Mouse (Mus musculus) macrophage (primary cell): ENCODE data around the gene Chst3. TPM values are rescaled to one million over a fixed set of nuclear protein-coding genes. Genes with fewer than 3 reads are reported as not detected.

ENCODE experiments used
- H3K27ac ChIP-seq: fragments of 350-480 bp; formaldehyde crosslinking; 2 replicates; pipeline ENCODE4 v1.9.0; 2021
- H3K36me3 ChIP-seq: fragments of 350-480 bp; formaldehyde crosslinking; 2 replicates; pipeline ENCODE4 v1.9.0; 2021; ENCODE audit errors: inconsistent target
- H3K4me3 ChIP-seq: fragments of 350-480 bp; formaldehyde crosslinking; 2 replicates; pipeline ENCODE4 v1.9.0; 2021; ENCODE audit errors: inconsistent target
- H3K79me2 ChIP-seq: fragments of 350-480 bp; formaldehyde crosslinking; 2 replicates; pipeline ENCODE4 v1.9.0; 2021; ENCODE audit errors: inconsistent target
- WGBS: methylation state at CpG from one replicate; pipeline ENCODE4 v1.1.7; 2026; ENCODE audit warnings: inconsistent platforms; ENCODE audit not compliant: missing documents; 5-methylcytosine and 5-hydroxymethylcytosine counted together
- polyA plus RNA-seq: library from polyadenylated mRNA; stranded (reverse); fragments of 250-400 nt; gene quantifications from 3 replicates; pipeline ENCODE4 v1.2.4, GENCODE M21; 2018; ENCODE audit warnings: inconsistent platforms
- total RNA-seq, 78 experiments: library from RNA; depleted of rRNA; stranded (reverse); fragments of 250-400 nt; gene quantifications; 1 replicate in 9 of 78; 2 replicates in 24 of 78; 3 replicates in 43 of 78; 4 replicates in 2 of 78; pipeline ENCODE4 v1.2.4; 2018; ENCODE audit warnings: inconsistent platforms in 56 of 78

Chst3 gene
- total RNA-seq (2018; cell fraction: chromatin; rRNA removed) = 1 to 10 TPM in 6 of 26 experiments, under 1 TPM in 7, not detected in 13; 0.36 to 2.8 (median 1.00) TPM
- under 1 TPM in 16 of 26 experiments, not detected in 10; 0.03 to 0.43 (median 0.19) TPM for total RNA-seq (2018; cell fraction: cytosol; rRNA removed)
- total RNA-seq (2018; cell fraction: nucleus; rRNA removed) = 1 to 10 TPM in 3 of 26 experiments, under 1 TPM in 12, not detected in 11; 0.06 to 2.1 (median 0.48) TPM
- polyA plus RNA-seq = 0.07 to 1.2 TPM (median 0.34 TPM) in 3 replicates

GRCm38 (mm10) chr10:60218591-60219499, at the start of gene Chst3:
Gene Chst3, minus strand, starts transcription at chr10:60219260.
- Histone ChIP-seq H3K79me2 (no peaks in the 10 kb centered on the region), H3K27ac (peak within 1 kb of the TSS; percentile 36), H3K4me3 (peak within 1 kb of the TSS; percentile 22), H3K36me3 (no peaks in the 10 kb centered on the region)
- WGBS = 2% methylated on average over 79 of the region's 83 CpGs

- no peaks in the 10 kb centered on the region for H3K36me3 ChIP-seq
- 14% methylated on average over 4 of the region's 11 CpGs for WGBS
- H3K27ac ChIP-seq = peak overlapping the region; percentile 100
- no peak overlapping the region for H3K4me3 ChIP-seq
- H3K79me2 ChIP-seq = peaks cover 54% of the 10 kb centered on the region; the same call in 1 of the 2 replicates
These were observed 49.7 kb upstream of the Chst3 start for GRCm38 (mm10) chr10:60268738-60269137.

GRCm38 (mm10) chr10:60266842-60267401, 47.9 kb upstream of the Chst3 start:
- Histone ChIP-seq H3K27ac (no peak overlapping the region), H3K4me3 (no peak overlapping the region), H3K36me3 (no peaks in the 10 kb centered on the region), H3K79me2 (peaks cover 54% of the 10 kb centered on the region; the same call in 1 of the 2 replicates)
- WGBS = 98% methylated on average over 5 of the region's 8 CpGs

- Histone ChIP-seq H3K4me3 (no peak overlapping the region), H3K36me3 (no peaks in the 10 kb centered on the region), H3K27ac (no peak overlapping the region), H3K79me2 (peaks cover 43% of the 10 kb centered on the region; the same call in 1 of the 2 replicates)
- 93% methylated on average over 9 of the region's 10 CpGs for WGBS
These were observed 46.2 kb upstream of the Chst3 start for GRCm38 (mm10) chr10:60265252-60265651.

GRCm38 (mm10) chr10:60263351-60263750, 44.3 kb upstream of the Chst3 start:
- WGBS = 40% methylated on average over 7 of the region's 7 CpGs
- no peaks in the 10 kb centered on the region for H3K36me3 ChIP-seq
- H3K4me3 ChIP-seq = no peak overlapping the region
- peaks cover 54% of the 10 kb centered on the region; the same call in 1 of the 2 replicates for H3K79me2 ChIP-seq
- H3K27ac ChIP-seq = peak overlapping the region; percentile 99

GRCm38 (mm10) chr10:60262386-60262785, 43.3 kb upstream of the Chst3 start:
- H3K79me2 ChIP-seq = peaks cover 55% of the 10 kb centered on the region; the same call in 1 of the 2 replicates
- H3K4me3 ChIP-seq = no peak overlapping the region
- no CpG with 5 or more reads among the region's 3 CpGs for WGBS
- H3K27ac ChIP-seq = peak overlapping the region; percentile 99
- H3K36me3 ChIP-seq = no peaks in the 10 kb centered on the region

- Histone ChIP-seq H3K4me3 (no peak overlapping the region), H3K79me2 (peaks cover 62% of the 10 kb centered on the region; the same call in 1 of the 2 replicates), H3K27ac (peak overlapping the region; percentile 99), H3K36me3 (no peaks in the 10 kb centered on the region)
- 32% methylated on average over 5 of the region's 5 CpGs for WGBS
These were observed 42.5 kb upstream of the Chst3 start for GRCm38 (mm10) chr10:60261530-60261929.

GRCm38 (mm10) chr10:60260557-60261294, 41.7 kb upstream of the Chst3 start:
- Histone ChIP-seq H3K27ac (peak overlapping the region; percentile 99), H3K4me3 (no peak overlapping the region), H3K79me2 (peaks cover 62% of the 10 kb centered on the region; the same call in 1 of the 2 replicates), H3K36me3 (no peaks in the 10 kb centered on the region)
- WGBS = 10% methylated on average over 5 of the region's 5 CpGs

- Histone ChIP-seq H3K79me2 (peaks cover 49% of the 10 kb centered on the region; the same call in 1 of the 2 replicates), H3K4me3 (no peak overlapping the region), H3K36me3 (no peaks in the 10 kb centered on the region), H3K27ac (peak overlapping the region; percentile 22)
- 75% methylated on average over 12 of the region's 16 CpGs for WGBS
These were observed 38.3 kb upstream of the Chst3 start for GRCm38 (mm10) chr10:60257261-60257825.

GRCm38 (mm10) chr10:60256088-60256487, 37.0 kb upstream of the Chst3 start:
- 97% methylated on average over 5 of the region's 6 CpGs for WGBS
- Histone ChIP-seq H3K36me3 (no peaks in the 10 kb centered on the region), H3K27ac (no peak overlapping the region), H3K79me2 (peaks cover 53% of the 10 kb centered on the region; the same call in 1 of the 2 replicates), H3K4me3 (no peak overlapping the region)

GRCm38 (mm10) chr10:60252606-60253005, 33.5 kb upstream of the Chst3 start:
- no peak overlapping the region for H3K4me3 ChIP-seq
- H3K27ac ChIP-seq = peak overlapping the region; percentile 89
- 2% methylated on average over 4 of the region's 4 CpGs for WGBS
- peaks cover 37% of the 10 kb centered on the region; the same call in 1 of the 2 replicates for H3K79me2 ChIP-seq
- no peaks in the 10 kb centered on the region for H3K36me3 ChIP-seq

- Histone ChIP-seq H3K79me2 (peaks cover 38% of the 10 kb centered on the region; the same call in 1 of the 2 replicates), H3K4me3 (no peak overlapping the region), H3K27ac (peak overlapping the region; percentile 89), H3K36me3 (no peaks in the 10 kb centered on the region)
- 73% methylated on average over 2 of the region's 4 CpGs for WGBS
These were observed 33.1 kb upstream of the Chst3 start for GRCm38 (mm10) chr10:60252187-60252586.

- no peak overlapping the region for H3K4me3 ChIP-seq
- no peak overlapping the region for H3K27ac ChIP-seq
- WGBS = 90% methylated on average over 12 of the region's 13 CpGs
- H3K36me3 ChIP-seq = no peaks in the 10 kb centered on the region
- H3K79me2 ChIP-seq = peaks cover 50% of the 10 kb centered on the region; the same call in 1 of the 2 replicates
These were observed 31.4 kb upstream of the Chst3 start for GRCm38 (mm10) chr10:60250426-60250965.
